Mouse (Mus musculus) MEL (cell line): ENCODE results near the gene Syn1.

Experiments used
- MAX ChIP-seq: IDR thresholded peaks from 2 replicates; pipeline ENCODE4 v1.6.1; 2011; ENCODE audit warnings: low read length, improper control_type of control experiment
- POLR2AphosphoS2 ChIP-seq: IDR thresholded peaks from 2 replicates; pipeline ENCODE4 v1.6.1; 2011; ENCODE audit warnings: low read length, improper control_type of control experiment
- SMC3 ChIP-seq: IDR thresholded peaks from 2 replicates; pipeline ENCODE4 v1.6.1; 2011; ENCODE audit warnings: low read depth, low read length, improper control_type of control experiment
- TAL1 ChIP-seq: IDR thresholded peaks from 2 replicates; pipeline ENCODE4 v1.6.1; 2012; ENCODE audit warnings: mild to moderate bottlenecking, inconsistent platforms, low read length, moderate library complexity, mixed read lengths

- TF ChIP-seq POLR2AphosphoS2 (no peak), TAL1 (no peak), MAX (no peak), SMC3 (no peak)
Observed at GRCm38 (mm10) chrX:20931963-20932362, 11.2 kb upstream of the Syn1 start.
